Mouse (Mus musculus): Measurements from ENCODE around the gene H2afy2.

- TF ChIP-seq CTCF (IDR thresholded peaks at IDR 0.05; ENCODE audit: low read depth, low read length) = no peak
- TF ChIP-seq POLR2A (IDR thresholded peaks at IDR 0.05; ENCODE audit: extremely low read depth, insufficient read depth, low read length) = no peak
Measured at GRCm38 (mm10) chr10:61697028-61697427, 86.9 kb downstream of the H2afy2 start.

Data from liver, adult 2 months (tissue).